In the genomic region with DNA sequence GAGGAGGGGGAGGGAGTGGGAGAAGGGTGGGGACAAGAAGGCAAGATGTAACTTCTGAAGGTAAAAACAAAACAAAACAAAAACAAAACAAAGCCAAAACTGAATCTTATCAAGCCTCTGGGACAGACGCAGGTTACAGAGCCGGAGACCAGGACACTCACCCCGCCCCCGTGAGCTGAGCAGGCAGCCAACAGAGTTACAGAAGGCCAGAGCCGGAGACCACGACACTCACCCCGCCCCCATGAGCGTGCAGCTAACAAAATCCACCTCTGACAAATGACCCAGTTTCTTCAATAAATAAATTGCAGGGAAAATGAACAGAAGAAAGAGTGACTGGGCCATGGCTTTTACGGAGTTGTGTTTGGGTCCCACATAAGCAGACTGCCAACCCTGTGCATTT, we compare ENCODE assay signal across 28 mouse cellular contexts. TPM values are rescaled to one million over a fixed set of nuclear protein-coding genes. Genes with fewer than 3 reads are reported as not detected.
A peak's percentile ranks its signal among the peaks of the same experiment; 100 is the strongest.
DNase-seq lines count a peak whose midpoint lies in the region; ATAC-seq lines count a peak whose summit lies in the region.
"Had no signal": no experiment of that assay in that cellular context is flagged by ENCODE, and none has a peak within 500 bp of the region (broad histone marks: within the 10 kb centered on the region; RNA-seq: fewer than 3 reads in every experiment).

No protein-coding gene starts in this region.

- peak; percentile 69 for DNase-seq in adrenal gland, postnatal 14 days
- DNase-seq in adrenal gland, adult 8-10 months = no peak
- no peak for DNase-seq in heart, adult 18-20 months
- no peak for DNase-seq in heart, postnatal 4 days
- DNase-seq in Muller cell, postnatal 12 days (ENCODE audit: inconsistent ontology term) = peak; percentile 50
- DNase-seq in cerebellum, adult 9-11 months = no peak
- DNase-seq: cerebellum, adult 8-10 months; cerebellum, postnatal 36 days; forebrain, postnatal 0 days; kidney, adult 11 months; kidney, postnatal 14 days; layer of hippocampus, adult 9-11 months; right cerebral cortex, adult 18-20 months; spleen, adult 18-20 months; thymus, postnatal 25 days had no signal

- no peak overlapping the region for H3K27ac ChIP-seq in heart, embryonic 11.5 days (ENCODE audit: low read depth, low read length)
- H3K27ac ChIP-seq in heart, embryonic 16.5 days (ENCODE audit: low read length) = no peak overlapping the region
- H3K27ac ChIP-seq: embryonic facial prominence, embryonic 10.5 days; embryonic facial prominence, embryonic 15.5 days; forebrain, embryonic 12.5 days; hindbrain, embryonic 13.5 days; lung, embryonic 15.5 days; midbrain, embryonic 10.5 days; midbrain, embryonic 15.5 days; neural tube, embryonic 15.5 days had no signal

- H3K4me3 ChIP-seq in heart, embryonic 11.5 days (ENCODE audit: low read depth, low read length) = no peak overlapping the region
- no peak overlapping the region for H3K4me3 ChIP-seq in heart, embryonic 16.5 days (ENCODE audit: low read length)
- H3K4me3 ChIP-seq: embryonic facial prominence, embryonic 10.5 days; embryonic facial prominence, embryonic 15.5 days; forebrain, embryonic 12.5 days; hindbrain, embryonic 13.5 days; lung, embryonic 15.5 days; midbrain, embryonic 10.5 days; midbrain, embryonic 15.5 days; neural tube, embryonic 15.5 days had no signal

- no peak overlapping the region for H3K9ac ChIP-seq in heart, embryonic 11.5 days (ENCODE audit: low read depth, low read length)
- no peak overlapping the region for H3K9ac ChIP-seq in heart, embryonic 16.5 days (ENCODE audit: low read length)
- H3K9ac ChIP-seq: embryonic facial prominence, embryonic 15.5 days; forebrain, embryonic 12.5 days; forebrain, postnatal 0 days; hindbrain, embryonic 13.5 days; lung, embryonic 15.5 days; midbrain, embryonic 15.5 days; neural tube, embryonic 15.5 days had no signal

- 10% methylated on average over 9 of the region's 9 CpGs for WGBS in heart, embryonic 11.5 days (ENCODE audit: insufficient replicate concordance)
- whole genome bisulfite sequencing in heart, embryonic 16.5 days = 24% methylated on average over 9 of the region's 9 CpGs

- no peaks in the 10 kb centered on the region; the same call in 1 of the 2 replicates for H3K27me3 ChIP-seq in heart, embryonic 11.5 days (ENCODE audit: control insufficient read depth, insufficient read depth, low read length)
- H3K27me3 ChIP-seq in heart, embryonic 16.5 days (ENCODE audit: control insufficient read depth, insufficient read depth, low read length) = no peaks in the 10 kb centered on the region; the same call in 1 of the 2 replicates
- H3K27me3 ChIP-seq: embryonic facial prominence, embryonic 15.5 days; forebrain, embryonic 12.5 days; hindbrain, embryonic 13.5 days; lung, embryonic 15.5 days; midbrain, embryonic 15.5 days; neural tube, embryonic 15.5 days had no signal

- H3K36me3 ChIP-seq in heart, embryonic 11.5 days (ENCODE audit: control insufficient read depth, insufficient read depth, low read length) = no peaks in the 10 kb centered on the region
- no peaks in the 10 kb centered on the region for H3K36me3 ChIP-seq in heart, embryonic 16.5 days (ENCODE audit: control insufficient read depth, insufficient read depth)
- H3K36me3 ChIP-seq: embryonic facial prominence, embryonic 10.5 days; embryonic facial prominence, embryonic 15.5 days; forebrain, embryonic 12.5 days; lung, embryonic 15.5 days; midbrain, embryonic 10.5 days had no signal

- peak overlapping the region; percentile 23 for H3K4me2 ChIP-seq in heart, embryonic 11.5 days
- peak overlapping the region; percentile 22 for H3K4me2 ChIP-seq in heart, embryonic 16.5 days (ENCODE audit: low read depth, low read length)
- H3K4me2 ChIP-seq: embryonic facial prominence, embryonic 15.5 days; forebrain, embryonic 12.5 days; hindbrain, embryonic 13.5 days; liver, embryonic 11.5 days; lung, embryonic 15.5 days; midbrain, embryonic 15.5 days; neural tube, embryonic 15.5 days had no signal

- ATAC-seq in heart, embryonic 11.5 days (replicated peaks; ENCODE audit: insufficient number of reproducible peaks, low FRiP score, low TSS enrichment) = no peak
- 0 out of 2 replicates have a peak, but pooled peaks have one; percentile 42 for ATAC-seq in heart, embryonic 16.5 days (replicated peaks; ENCODE audit: extremely low read depth, insufficient read depth, low FRiP score)
- ATAC-seq: CD4-positive, CD25-positive, alpha-beta regulatory T cell, adult 4 months; forebrain, postnatal 0 days; midbrain, embryonic 15.5 days had no signal

- H3K4me1 ChIP-seq in heart, embryonic 11.5 days (ENCODE audit: control insufficient read depth, insufficient read depth, low read length) = peaks cover 27% of the 10 kb centered on the region
- peaks cover 16% of the 10 kb centered on the region for H3K4me1 ChIP-seq in heart, embryonic 16.5 days (ENCODE audit: control insufficient read depth, insufficient read depth, low read length)
- H3K4me1 ChIP-seq: lung, embryonic 15.5 days had no signal

- H3K9me3 ChIP-seq in heart, embryonic 11.5 days (replicated peaks; ENCODE audit: control insufficient read depth, low read length) = no peaks in the 10 kb centered on the region
- no peaks in the 10 kb centered on the region for H3K9me3 ChIP-seq in heart, embryonic 16.5 days (replicated peaks; ENCODE audit: control insufficient read depth, low read length)
- H3K9me3 ChIP-seq: embryonic facial prominence, embryonic 10.5 days; embryonic facial prominence, embryonic 15.5 days; forebrain, embryonic 12.5 days; hindbrain, embryonic 13.5 days; lung, embryonic 15.5 days; midbrain, embryonic 10.5 days; midbrain, embryonic 15.5 days; neural tube, embryonic 15.5 days had no signal

RNA-seq across cellular contexts. Expression of gene Omp, which starts 6.1 kb away (rescaled TPM):
- 2.1 and 2.4 TPM in 2 replicates for total RNA-seq in adrenal gland, postnatal 14 days (2021)
- total RNA-seq in adrenal gland, adult 8-10 months (2022) = 1 to 10 TPM in 2 of 4 experiments, under 1 TPM in 2; 0.40 to 1.4 (median 0.94) TPM
- 0.37 and 0.47 TPM in 2 replicates for polyA plus RNA-seq in heart, embryonic 11.5 days (2014; fragmentation: Nextera tagmentation; extraction: Ambion mirVana)
- not detected for total RNA-seq in heart, adult 18-20 months (2021)
- polyA plus RNA-seq in heart, embryonic 16.5 days (2015; fragmentation: Nextera tagmentation; extraction: Ambion mirVana) = 0.17 and 0.26 TPM in 2 replicates
- under 1 TPM in 1 of 2 experiments, not detected in 1; 0.11 TPM for total RNA-seq in heart, postnatal 4 days (2021)
- total RNA-seq: gastrocnemius, adult 8-10 months had no signal
- polyA plus RNA-seq: CD4-positive, CD25-positive, alpha-beta regulatory T cell, adult 4 months; embryonic facial prominence, embryonic 10.5 days had no signal

RNA-seq across cellular contexts. Expression of gene Myo7a, which starts 19.9 kb away (rescaled TPM):
- 58.6 and 86.2 TPM in 2 replicates for total RNA-seq in adrenal gland, postnatal 14 days (2021)
- total RNA-seq in adrenal gland, adult 8-10 months (2022) = 100 to 1,000 TPM; 160 to 412 (median 278) TPM
- polyA plus RNA-seq in heart, embryonic 11.5 days (2014; fragmentation: Nextera tagmentation; extraction: Ambion mirVana) = 8.4 and 11.9 TPM in 2 replicates
- 1 to 10 TPM; 3.9 to 5.2 TPM for total RNA-seq in heart, adult 18-20 months (2021)
- 4.8 and 6.5 TPM in 2 replicates for polyA plus RNA-seq in heart, embryonic 16.5 days (2015; fragmentation: Nextera tagmentation; extraction: Ambion mirVana)
- 1 to 10 TPM; 4.2 to 5.4 TPM for total RNA-seq in heart, postnatal 4 days (2021)

RNA-seq across cellular contexts. Expression of gene Capn5, which starts 38.9 kb away (rescaled TPM):
- total RNA-seq in adrenal gland, postnatal 14 days (2021) = 6.2 and 9.8 TPM in 2 replicates
- total RNA-seq in adrenal gland, adult 8-10 months (2022) = 10 to 100 TPM in 2 of 4 experiments, 1 to 10 TPM in 2; 6.8 to 11.1 (median 9.8) TPM
- polyA plus RNA-seq in heart, embryonic 11.5 days (2014; fragmentation: Nextera tagmentation; extraction: Ambion mirVana) = 5.8 and 6.4 TPM in 2 replicates
- 1 to 10 TPM; 1.4 to 3.0 TPM for total RNA-seq in heart, adult 18-20 months (2021)
- 5.0 and 7.4 TPM in 2 replicates for polyA plus RNA-seq in heart, embryonic 16.5 days (2015; fragmentation: Nextera tagmentation; extraction: Ambion mirVana)
- 1 to 10 TPM; 2.0 to 2.2 TPM for total RNA-seq in heart, postnatal 4 days (2021)

Comparison
In these comparisons a context has a peak if more than half of its experiments do, and no peak if none do; other contexts are left out.
1. DNase-seq: peak in adrenal gland, postnatal 14 days (single experiment) and Muller cell, postnatal 12 days (single experiment); none in adrenal gland, adult 8-10 months (single experiment), heart, adult 18-20 months (0 of 2), heart, postnatal 4 days (single experiment) and cerebellum, adult 9-11 months (single experiment).